Mouse (Mus musculus) heart, adult 9 months (tissue): ENCODE results near the gene Slc16a6.

Experiments
- DNase-seq, 2 experiments: peaks; one replicate each; pipeline ENCODE4 v3.0.0; 2022; ENCODE audit warnings: low spot score in 2 of 2

Gene Slc16a6

DNA sequence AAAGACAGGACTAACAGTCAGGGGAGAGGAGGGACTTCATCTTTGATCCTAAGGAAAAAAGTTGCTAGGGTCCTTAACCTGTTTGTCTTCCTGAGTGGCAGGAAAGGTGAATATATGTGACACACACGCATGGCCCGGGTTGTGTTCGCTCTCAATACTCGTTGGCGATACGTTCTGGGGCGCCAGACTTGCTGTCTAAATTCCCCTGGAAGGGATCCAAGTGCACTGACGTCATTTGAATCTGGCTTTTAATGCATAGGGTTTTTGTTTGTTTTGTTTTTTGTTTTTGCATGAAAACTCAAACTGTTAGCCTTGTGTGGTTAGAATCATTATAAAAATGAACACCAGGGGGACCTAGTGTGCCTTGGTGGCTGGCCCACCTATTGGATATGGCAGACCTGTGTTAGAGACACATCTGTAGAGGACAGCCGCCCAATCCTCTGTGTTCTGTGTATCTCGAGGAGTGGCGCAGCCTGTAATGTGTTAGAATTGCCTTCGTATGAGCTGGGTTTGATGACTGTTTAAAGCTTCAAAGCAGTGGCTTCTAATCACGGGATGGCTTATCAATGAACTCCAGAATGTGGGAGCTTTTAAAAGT, 27.9 kb downstream of the Slc16a6 start:
- peak in 1 of 2 experiments; percentile 27 for DNase-seq

DNA sequence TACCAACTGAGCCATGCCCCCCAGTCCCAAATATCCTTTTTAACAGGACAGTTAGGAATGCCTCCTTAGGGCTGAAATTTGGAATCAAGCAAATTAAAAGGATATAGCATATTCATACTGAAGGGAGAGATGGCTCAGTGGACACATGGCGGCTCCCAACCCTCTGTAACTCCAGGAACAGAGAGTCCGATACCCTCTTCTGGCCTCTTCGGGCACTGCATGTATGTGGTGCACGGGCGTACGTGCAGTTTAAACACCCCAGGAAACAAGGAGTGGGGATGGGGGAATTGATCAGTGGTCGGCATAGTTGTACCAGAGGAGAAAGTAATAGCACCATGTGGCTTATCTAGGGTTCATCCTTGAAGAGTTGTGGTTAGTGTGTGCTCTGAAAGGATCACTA, 28.8 kb downstream of the Slc16a6 start:
- no peak for DNase-seq

DNA sequence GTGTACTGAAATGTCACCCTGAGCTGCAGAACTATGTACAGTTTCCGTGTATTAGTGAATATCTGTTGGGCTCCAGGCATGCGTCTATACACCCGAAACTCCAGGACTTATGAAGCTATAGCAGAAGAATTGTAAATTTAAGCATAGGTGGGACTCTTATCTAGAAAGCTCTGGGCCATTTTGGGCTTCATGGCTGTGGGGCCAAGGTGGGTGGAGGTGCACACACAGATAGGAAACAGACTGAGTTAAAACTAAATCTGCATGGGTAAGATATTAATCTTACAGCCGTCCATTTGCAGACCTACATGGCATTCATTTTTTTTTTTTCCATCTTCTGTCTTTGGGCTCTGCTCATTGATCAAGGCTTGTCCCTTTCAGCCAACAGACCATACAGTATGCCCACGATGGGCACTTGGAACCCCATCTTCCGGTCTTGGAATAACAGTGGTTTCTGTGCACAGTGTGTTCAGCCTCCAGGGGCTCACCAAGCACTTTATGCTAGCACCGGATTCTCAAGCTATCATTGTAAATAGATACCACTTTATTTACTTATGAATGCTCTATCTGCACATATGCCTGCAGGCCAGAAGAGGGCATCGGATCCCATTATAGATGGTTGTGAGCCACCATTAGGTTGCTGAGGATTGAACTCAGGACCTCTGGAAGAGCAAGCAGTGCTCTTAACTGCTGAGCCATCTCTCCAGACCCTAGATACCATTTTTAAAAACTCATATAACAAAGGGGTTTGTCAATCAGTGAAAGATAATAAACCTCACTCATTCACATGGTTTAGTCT, 29.7 kb downstream of the Slc16a6 start:
- no peak for DNase-seq

DNA sequence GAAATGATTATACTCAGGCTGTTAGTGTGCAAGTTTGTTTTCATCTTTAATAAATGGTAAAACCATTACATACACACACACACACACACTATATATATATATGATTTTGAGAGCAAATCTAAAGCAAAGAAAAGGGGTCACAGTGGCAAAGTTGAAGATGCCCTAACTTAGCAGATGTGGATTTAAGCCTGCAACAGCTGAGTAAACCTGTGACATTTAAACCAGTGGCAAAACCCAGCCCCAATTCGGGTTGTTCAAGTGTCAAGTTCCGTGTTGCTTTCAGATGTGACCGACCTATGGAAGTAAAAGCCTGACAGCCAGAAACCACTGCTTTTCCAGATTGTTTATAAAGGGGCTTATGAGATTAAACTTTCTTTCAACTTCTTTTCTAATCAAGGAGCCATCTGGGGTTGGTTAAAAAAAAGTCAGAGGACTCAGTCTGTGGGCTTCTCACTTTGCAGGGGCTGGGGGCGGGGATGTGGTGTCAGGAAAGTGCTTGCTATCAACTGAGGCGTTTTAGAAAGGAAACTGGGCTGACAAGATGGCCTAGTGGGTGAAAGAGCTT, 31.1 kb downstream of the Slc16a6 start:
- DNase-seq = no peak

DNA sequence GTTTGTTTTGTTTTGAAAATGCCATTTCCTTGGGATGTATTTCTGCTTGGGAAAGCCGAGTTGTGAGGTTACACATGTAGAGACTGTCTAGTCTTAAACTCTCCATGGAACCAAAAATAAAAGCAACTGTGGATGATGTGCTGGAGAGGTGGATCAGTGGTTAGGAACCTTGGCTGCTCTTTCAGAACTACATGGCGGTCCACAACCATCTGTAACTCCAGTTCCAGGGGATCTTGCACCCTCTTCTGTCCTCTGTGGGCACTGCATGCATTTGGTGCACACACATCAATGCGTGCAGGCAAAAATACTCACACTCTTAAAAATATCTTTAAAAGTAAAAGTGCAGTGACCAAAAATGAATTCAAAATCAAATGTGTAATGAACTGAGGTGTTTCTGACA, 32.3 kb downstream of the Slc16a6 start:
- DNase-seq = no peak

DNA sequence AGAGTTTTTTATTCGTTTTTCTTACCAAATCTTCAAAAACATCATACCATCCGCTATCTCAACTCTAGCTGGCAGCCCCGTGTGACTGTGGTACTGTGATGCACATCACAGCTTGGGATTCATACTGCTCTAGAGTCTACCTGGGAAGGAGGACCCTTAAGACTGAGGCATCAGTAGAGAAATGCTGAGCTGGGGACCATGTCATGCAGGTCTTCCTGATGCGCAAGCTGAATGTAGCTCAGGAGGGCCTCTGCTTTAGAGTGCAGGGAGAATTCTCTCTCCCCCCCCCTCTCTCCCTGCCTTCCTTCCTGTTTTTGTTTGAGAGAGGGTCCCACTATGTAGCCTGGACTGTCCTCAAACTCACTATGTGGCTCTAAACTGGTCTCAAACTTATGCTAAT, 32.8 kb downstream of the Slc16a6 start:
- no peak for DNase-seq

DNA sequence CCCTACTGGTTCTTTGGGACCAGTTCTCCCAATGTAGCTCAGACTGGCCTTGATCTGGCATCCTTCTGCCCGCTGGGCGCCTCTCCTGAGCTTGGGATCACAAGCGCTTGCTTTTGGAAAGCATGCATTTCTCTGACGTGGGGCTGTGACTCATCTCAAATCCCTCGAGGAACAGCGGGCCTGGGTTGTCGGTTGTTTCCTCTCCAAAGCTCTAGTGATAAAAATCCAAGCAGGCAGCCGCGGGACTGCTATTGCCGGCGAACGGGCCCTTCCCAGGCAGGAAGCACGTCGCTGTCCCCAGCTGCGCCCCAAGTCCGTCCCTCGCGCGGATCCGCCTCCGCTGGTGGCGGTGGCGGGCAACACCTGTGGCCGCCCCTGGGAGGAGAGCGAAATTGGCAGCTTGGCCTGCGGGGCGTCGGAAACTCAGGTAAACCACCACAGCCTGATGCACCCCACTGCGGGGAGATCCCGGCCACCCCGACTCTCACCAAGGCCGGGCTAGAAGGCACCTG, 33.5 kb downstream of the Slc16a6 start:
- DNase-seq = peak; percentile 89

DNA sequence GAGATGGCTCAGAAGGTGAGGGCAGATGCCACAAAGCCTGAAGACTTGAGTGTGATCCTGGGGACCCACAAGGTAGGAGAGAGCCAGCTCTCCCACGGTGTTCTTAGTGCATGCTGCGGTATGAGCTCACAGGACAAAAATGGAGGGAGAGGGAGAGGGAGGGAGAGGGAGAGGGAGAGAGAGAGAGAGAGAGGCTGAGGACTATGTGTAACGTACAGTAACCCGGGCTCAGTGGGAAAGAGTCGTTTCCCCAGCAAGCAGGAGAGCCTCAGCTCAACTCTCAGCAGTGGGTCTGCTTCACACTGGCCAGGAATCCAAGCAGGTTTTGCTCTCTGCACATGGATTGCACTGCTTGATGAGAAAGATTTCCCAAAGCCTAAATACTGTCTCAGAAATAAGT, 34.2 kb downstream of the Slc16a6 start:
- DNase-seq = no peak

DNA sequence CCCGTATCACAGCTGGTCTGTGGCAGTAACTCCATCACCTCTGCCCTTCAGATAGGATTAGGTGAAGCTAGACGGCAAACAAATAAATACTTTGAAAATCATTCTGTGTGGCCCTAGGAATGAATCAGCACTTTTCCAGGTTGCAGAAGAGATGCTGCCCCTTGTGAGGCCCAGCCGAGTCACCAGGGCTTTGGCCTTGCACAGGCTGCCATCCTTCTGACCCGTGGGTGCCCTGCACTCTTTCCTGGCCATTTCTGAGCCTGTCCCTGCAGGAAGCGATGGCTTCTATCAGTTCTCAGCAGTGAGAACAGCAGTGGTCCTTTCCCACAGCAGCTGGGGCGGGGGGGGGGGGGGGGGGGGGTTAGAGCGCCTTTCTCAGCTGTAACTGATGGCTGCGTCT, 36.5 kb downstream of the Slc16a6 start:
- no peak for DNase-seq

DNA sequence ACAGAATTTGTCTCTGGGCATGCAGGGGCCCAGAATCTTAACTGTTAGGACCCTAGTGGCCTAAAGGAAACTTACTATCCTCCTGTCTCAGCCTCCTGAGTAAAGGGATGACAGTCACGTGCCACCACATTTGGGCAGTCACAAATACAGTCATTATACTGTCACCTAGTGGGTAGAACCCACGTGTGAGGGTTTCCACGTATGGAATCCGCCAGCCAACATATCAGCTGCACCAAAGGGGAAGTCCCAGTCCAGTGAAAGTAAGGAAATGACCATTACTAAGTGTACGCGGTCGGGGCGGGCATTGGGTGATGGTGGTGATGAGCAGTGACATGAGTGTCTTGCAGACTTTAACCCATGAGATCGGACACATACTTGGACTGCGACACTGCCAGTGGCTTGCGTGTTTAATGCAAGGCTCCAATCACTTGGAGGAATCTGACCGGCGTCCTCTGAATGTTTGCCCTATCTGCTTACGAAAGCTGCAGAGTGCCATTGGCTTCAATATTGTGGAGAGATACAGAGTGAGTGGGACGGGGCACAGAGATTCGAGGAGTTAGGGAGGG, 39.1 kb downstream of the Slc16a6 start:
- no peak for DNase-seq

DNA sequence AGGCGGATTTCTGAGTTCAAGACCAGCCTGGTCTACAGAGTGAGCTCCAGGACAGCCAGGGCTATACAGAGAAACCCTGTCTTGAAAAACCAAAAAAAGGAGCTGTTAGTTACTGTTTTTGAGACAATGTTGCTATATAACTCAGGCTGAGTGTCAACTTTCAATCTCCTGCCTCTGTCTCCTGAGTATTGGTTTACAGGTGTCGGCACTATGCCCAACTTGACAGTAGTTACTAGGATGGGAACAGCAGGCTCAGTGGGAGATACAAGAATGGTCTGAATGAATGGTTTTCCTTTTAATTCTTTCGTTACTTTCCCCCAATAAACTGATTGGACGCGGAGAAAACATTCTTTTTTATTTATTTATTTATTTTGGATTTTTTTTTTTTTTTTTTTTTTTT, 46.0 kb downstream of the Slc16a6 start:
- DNase-seq = no peak

DNA sequence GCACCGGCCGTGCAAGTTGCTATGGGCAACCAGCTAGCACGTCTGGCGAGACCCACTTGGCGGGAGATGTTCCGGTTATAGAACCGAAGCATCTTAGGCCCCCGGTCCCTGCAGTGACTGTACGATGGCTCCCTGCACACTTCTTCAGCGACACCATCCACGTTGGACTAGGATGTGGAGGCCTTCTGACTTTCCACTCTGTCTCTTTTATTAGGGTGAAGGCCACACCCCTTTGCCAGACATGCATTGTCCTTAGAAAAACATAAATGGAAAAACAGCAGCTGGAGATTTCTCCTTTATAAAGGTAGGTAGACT, 47.2 kb downstream of the Slc16a6 start:
- DNase-seq = no peak

DNA sequence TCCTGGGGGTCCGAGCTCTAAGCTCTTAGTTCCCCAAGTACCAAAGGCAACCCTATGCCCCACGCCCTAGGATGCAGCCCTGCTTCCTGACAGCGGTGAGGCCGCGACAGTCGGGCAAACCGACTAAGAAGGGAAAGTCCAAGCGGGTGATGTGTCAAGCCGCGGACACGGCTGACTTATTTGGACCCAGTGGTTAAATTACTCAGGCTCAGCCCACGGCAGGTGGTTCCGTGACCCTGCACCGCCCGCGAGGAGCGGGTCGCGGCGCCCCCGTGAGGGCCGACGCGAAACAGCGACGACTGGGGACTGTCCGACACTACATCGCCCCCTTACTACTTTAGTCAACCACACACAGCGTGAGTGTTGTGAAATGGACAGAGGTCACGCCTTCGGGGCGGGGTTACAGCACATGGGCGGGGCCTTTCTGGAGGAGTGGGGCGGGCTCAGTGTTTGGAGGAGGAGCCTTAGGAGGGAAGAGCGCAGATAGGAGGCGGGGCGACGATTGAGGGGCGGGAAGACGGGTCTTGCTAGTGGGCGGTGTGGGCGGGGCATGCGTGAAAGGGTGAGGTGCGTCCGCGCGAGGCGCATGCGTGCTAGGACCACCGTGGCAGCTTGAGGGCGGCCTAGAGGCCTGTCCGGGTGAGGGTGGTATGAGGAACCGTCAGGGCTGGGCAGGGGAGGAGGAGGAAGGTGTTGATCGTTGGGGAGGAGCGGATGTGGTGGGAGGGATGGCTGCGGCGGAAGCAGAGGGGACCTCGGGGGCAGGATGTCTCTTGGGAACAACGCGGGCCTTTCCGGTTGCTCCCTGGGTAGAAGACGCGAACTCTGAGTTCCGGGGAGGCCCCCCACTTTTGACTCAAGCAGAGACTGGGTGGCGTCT, 47.8 kb downstream of the Slc16a6 start, which contains the start of gene Amz2:
TSS of gene Amz2 (plus strand) at position 555 of the 880 bp plus-strand sequence.
- DNase-seq = peak; percentile 96 to 99

DNA sequence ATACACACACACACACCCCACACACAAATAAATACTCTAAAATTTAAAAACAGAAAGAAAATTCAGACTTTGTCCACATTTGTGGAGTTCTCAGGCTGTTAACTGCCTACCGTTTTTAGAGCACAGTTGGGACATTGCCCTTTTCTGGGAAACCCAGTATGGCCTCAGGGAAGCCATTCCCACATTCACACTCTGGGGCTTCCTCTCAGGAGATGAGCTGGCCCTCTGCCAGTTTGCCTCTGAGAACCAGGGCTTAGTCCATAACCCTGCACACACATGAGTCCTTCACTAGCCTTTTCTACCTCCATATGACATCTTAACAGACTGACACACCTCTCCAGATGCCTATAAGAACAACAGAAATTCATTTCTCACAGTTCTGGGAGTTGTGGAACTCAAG, 50.1 kb downstream of the Slc16a6 start:
- DNase-seq = no peak

DNA sequence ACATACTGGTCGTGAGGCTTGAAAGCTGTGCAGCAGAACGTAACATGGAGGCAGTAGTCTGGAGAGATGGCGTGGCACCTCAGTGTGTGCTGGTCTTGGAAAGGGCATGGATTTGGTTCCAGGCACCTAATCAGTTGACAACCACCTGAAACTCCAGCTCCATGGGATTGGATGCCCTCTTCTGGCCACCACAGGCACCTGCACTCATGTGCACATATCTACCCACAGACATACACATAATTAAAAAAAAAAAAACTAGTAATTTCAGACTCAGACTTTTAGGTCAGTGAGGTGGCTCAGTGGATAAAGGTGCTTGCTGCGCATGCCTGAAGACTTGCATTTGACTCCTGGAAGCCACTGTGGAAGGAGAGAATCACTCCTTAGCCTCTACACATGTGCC, 51.1 kb downstream of the Slc16a6 start:
- no peak for DNase-seq

DNA sequence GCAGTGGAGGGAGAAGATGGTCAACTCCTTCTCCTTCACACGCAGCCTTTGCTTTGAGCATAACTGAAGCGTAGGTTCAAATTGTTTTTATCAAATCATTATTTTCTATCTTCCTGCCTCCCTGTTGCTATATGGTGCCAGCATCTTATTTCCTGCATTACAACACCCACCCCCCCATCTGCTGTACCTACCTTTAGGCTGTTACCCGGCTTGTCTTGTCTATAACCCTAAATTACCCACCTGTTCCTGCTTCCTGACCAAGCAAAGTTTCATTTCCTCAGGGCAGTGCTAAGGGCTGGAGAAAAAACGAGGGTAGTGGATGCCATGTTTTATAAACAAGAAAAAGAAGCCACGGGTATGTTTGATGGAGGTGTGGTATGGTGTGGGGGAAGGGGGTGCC, 52.2 kb downstream of the Slc16a6 start:
- DNase-seq = no peak

DNA sequence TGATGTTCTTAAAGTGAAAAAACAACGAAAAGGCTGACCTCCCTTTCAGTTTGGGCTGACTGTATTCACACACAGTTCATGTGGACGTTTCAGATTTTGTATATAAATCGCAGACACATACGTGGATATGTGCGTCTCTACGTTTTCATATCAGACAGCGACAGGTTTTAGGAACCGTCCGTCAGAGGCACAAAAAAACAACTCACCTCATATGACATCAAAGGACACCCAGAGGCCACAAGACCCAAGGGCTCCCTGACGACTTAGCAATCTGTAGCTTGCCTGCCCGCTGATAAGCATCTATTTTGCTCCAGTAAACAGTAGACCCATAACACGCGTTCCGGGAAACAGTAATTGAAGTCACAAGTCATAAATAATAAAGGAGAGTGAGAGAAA, 52.8 kb downstream of the Slc16a6 start:
- DNase-seq = no peak

DNA sequence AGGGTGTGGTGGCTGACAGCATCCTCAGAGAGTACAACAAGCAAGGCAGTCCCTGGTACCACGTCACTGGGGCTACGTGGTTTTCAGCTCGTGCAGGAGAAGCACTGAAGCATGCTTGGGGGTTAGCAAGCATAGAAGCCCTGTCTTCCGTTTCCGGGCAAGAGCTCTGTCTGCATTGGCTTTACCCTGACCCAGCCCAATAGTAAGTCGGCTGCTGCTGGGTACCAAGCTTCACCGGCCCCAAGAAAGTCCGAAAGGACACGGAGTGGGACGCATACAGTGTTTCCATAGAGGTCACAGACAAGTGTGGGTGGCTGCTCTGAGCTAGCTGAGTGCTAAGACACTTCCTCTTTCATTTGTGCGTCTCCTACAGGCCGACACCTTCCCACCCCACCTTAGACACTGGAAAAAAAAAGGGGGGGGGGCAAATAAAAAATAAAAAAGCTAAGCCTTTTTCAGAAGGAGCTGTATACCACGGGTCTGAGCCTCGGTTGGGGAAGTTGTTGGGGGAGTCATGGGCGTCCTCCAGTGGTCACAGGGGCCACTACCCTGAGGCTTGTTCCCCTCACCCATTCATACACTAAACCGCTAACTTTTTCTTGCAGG, 53.3 kb downstream of the Slc16a6 start:
- no peak for DNase-seq

DNA sequence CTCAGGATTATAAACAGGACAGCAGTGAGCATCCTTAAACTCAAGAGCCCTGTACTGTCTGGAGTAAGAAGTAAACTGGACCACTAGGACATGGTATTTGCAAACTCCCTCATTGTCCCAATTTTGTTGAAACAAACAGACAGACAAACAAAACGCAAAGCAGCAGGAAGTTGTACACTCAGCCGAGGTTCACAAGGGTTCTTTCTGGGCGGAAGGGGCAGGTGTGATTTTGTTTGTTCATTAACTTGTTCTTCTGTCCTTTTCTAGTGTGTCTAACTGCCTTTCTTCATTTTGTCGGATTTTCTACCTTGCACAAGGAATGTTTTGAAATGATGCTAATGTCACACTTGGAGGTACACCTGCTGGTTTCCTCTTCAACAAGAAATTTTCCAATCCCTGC, 53.9 kb downstream of the Slc16a6 start:
- DNase-seq = no peak

DNA sequence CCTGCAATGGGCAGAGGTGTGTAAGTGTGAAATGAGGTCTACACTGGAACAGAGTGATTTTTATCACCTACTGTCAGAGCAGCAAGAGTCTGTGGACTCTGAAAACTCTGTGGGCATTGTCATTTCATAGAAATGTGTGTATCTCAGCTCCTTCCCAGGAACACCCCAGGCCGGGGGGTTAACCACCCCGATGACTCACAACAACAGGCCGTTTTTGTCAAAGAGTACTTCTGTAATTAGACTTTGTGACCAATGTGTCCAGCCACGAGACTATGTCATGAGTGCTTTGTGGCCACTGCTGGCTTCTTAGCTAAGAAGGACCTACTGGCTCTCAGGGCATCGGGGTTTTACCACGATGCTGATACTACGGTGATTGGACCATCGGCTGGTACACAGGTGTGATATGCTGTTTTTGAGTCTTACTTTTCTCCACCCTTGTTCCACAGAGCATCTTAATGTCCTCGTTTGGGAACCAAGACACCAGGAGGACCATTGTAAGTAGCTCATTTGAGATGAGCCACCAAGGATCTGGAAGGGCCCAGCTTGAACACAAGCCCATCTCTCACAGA, 55.8 kb downstream of the Slc16a6 start:
- DNase-seq = no peak
